Mouse (Mus musculus) macrophage (primary cell): ENCODE measurements at regions not wholly inside any gene's neighbourhood (a gene's known extent, or its start where the extent isn't known, plus 50 kb on each side); places are given as distances from the start of the nearest gene placed in this dataset.

ENCODE experiments used
- H3K27ac ChIP-seq: fragments of 350-480 bp; formaldehyde crosslinking; 2 replicates; pipeline ENCODE4 v1.9.0; 2021
- H3K36me3 ChIP-seq: fragments of 350-480 bp; formaldehyde crosslinking; 2 replicates; pipeline ENCODE4 v1.9.0; 2021; ENCODE audit errors: inconsistent target
- H3K4me3 ChIP-seq: fragments of 350-480 bp; formaldehyde crosslinking; 2 replicates; pipeline ENCODE4 v1.9.0; 2021; ENCODE audit errors: inconsistent target
- H3K79me2 ChIP-seq: fragments of 350-480 bp; formaldehyde crosslinking; 2 replicates; pipeline ENCODE4 v1.9.0; 2021; ENCODE audit errors: inconsistent target
- WGBS: methylation state at CpG from one replicate; pipeline ENCODE4 v1.1.7; 2026; ENCODE audit warnings: inconsistent platforms; ENCODE audit not compliant: missing documents; 5-methylcytosine and 5-hydroxymethylcytosine counted together

- Histone ChIP-seq H3K4me3 (no peak overlapping the region), H3K36me3 (no peaks in the 10 kb centered on the region), H3K27ac (no peak overlapping the region), H3K79me2 (no peaks in the 10 kb centered on the region)
- 89% methylated on average over 5 of the region's 5 CpGs for WGBS
Measured at GRCm38 (mm10) chr11:113010906-113011305, 228.9 kb downstream of the Sox9 start.

- Histone ChIP-seq H3K79me2 (no peaks in the 10 kb centered on the region), H3K27ac (no peak overlapping the region), H3K4me3 (no peak overlapping the region), H3K36me3 (no peaks in the 10 kb centered on the region)
- WGBS, result 73% methylated on average over 9 of the region's 10 CpGs
Measured at GRCm38 (mm10) chr11:113014186-113015010, 232.4 kb downstream of the Sox9 start.

GRCm38 (mm10) chr11:113015686-113016304, 233.8 kb downstream of the Sox9 start:
- Histone ChIP-seq H3K79me2 (no peaks in the 10 kb centered on the region), H3K36me3 (no peaks in the 10 kb centered on the region), H3K4me3 (no peak overlapping the region), H3K27ac (no peak overlapping the region)
- 49% methylated on average over 12 of the region's 13 CpGs for WGBS

GRCm38 (mm10) chr11:113016801-113017715, 235.0 kb downstream of the Sox9 start:
- H3K36me3 ChIP-seq, result no peaks in the 10 kb centered on the region
- no peaks in the 10 kb centered on the region for H3K79me2 ChIP-seq
- 87% methylated on average over 6 of the region's 7 CpGs for WGBS
- H3K4me3 ChIP-seq, result no peak overlapping the region
- H3K27ac ChIP-seq, result no peak overlapping the region

GRCm38 (mm10) chr11:113021533-113021932, 239.5 kb downstream of the Sox9 start:
- Histone ChIP-seq H3K4me3 (no peak overlapping the region), H3K27ac (no peak overlapping the region), H3K79me2 (no peaks in the 10 kb centered on the region), H3K36me3 (no peaks in the 10 kb centered on the region)
- WGBS, result 55% methylated on average over 4 of the region's 4 CpGs

- no peak overlapping the region for H3K27ac ChIP-seq
- H3K4me3 ChIP-seq, result no peak overlapping the region
- H3K36me3 ChIP-seq, result no peaks in the 10 kb centered on the region
- H3K79me2 ChIP-seq, result no peaks in the 10 kb centered on the region
- 69% methylated on average over 6 of the region's 6 CpGs for WGBS
Measured at GRCm38 (mm10) chr11:113026994-113027393, 245.0 kb downstream of the Sox9 start.

GRCm38 (mm10) chr11:113028235-113028919, 246.4 kb downstream of the Sox9 start:
- WGBS, result 72% methylated on average over 8 of the region's 8 CpGs
- Histone ChIP-seq H3K27ac (no peak overlapping the region), H3K4me3 (no peak overlapping the region), H3K36me3 (no peaks in the 10 kb centered on the region), H3K79me2 (no peaks in the 10 kb centered on the region)

- Histone ChIP-seq H3K79me2 (no peaks in the 10 kb centered on the region), H3K27ac (no peak overlapping the region), H3K36me3 (no peaks in the 10 kb centered on the region), H3K4me3 (no peak overlapping the region)
- 90% methylated on average over 8 of the region's 8 CpGs for WGBS
Measured at GRCm38 (mm10) chr11:113031405-113031804, 249.4 kb downstream of the Sox9 start.

- no peak overlapping the region for H3K27ac ChIP-seq
- WGBS, result 82% methylated on average over 8 of the region's 8 CpGs
- H3K36me3 ChIP-seq, result no peaks in the 10 kb centered on the region
- H3K79me2 ChIP-seq, result no peaks in the 10 kb centered on the region
- H3K4me3 ChIP-seq, result no peak overlapping the region
Measured at GRCm38 (mm10) chr11:113032487-113033228, 250.6 kb downstream of the Sox9 start.

- no peaks in the 10 kb centered on the region for H3K79me2 ChIP-seq
- 90% methylated on average over 13 of the region's 13 CpGs for WGBS
- no peak overlapping the region for H3K4me3 ChIP-seq
- no peak overlapping the region for H3K27ac ChIP-seq
- H3K36me3 ChIP-seq, result no peaks in the 10 kb centered on the region
Measured at GRCm38 (mm10) chr11:113034911-113035310, 252.9 kb downstream of the Sox9 start.

GRCm38 (mm10) chr11:113037736-113038135, 255.7 kb downstream of the Sox9 start:
- Histone ChIP-seq H3K27ac (no peak overlapping the region), H3K79me2 (no peaks in the 10 kb centered on the region), H3K4me3 (no peak overlapping the region), H3K36me3 (no peaks in the 10 kb centered on the region)
- 82% methylated on average over 4 of the region's 4 CpGs for WGBS

- H3K27ac ChIP-seq, result no peak overlapping the region
- no peak overlapping the region for H3K4me3 ChIP-seq
- WGBS, result 82% methylated on average over 5 of the region's 5 CpGs
- no peaks in the 10 kb centered on the region for H3K79me2 ChIP-seq
- H3K36me3 ChIP-seq, result no peaks in the 10 kb centered on the region
Measured at GRCm38 (mm10) chr11:113042710-113043109, 260.7 kb downstream of the Sox9 start.

- H3K27ac ChIP-seq, result no peak overlapping the region
- no peaks in the 10 kb centered on the region for H3K36me3 ChIP-seq
- 51% methylated on average over 20 of the region's 20 CpGs for WGBS
- H3K79me2 ChIP-seq, result no peaks in the 10 kb centered on the region
- H3K4me3 ChIP-seq, result no peak overlapping the region
Measured at GRCm38 (mm10) chr11:113046200-113047051, 264.4 kb downstream of the Sox9 start.
